9 mouse cellular contexts compared by ENCODE assay signal in genomic region chr11:80809666-80809992, GRCm38 (mm10). TPM values are rescaled to one million over a fixed set of nuclear protein-coding genes. Genes with fewer than 3 reads are reported as not detected.
DNase-seq lines count a peak whose midpoint lies in the region; ATAC-seq lines count a peak whose summit lies in the region.
"Had no signal": no experiment of that assay in that cellular context is flagged by ENCODE, and none has a peak within 500 bp of the region (broad histone marks: within the 10 kb centered on the region; RNA-seq: fewer than 3 reads in every experiment).

No protein-coding gene starts in this region.

- H3K4me3 ChIP-seq in kidney, embryonic 16.5 days (ENCODE audit: low read length), result peak overlapping the region; percentile 65
- H3K4me3 ChIP-seq in embryonic facial prominence, embryonic 12.5 days, result peak overlapping the region; percentile 62
- peak overlapping the region; percentile 58 for H3K4me3 ChIP-seq in intestine, embryonic 15.5 days (replicated peaks)
- peak overlapping the region; percentile 56 for H3K4me3 ChIP-seq in neural tube, embryonic 12.5 days

- H3K9ac ChIP-seq in kidney, embryonic 16.5 days (replicated peaks; ENCODE audit: low read length), result peak overlapping the region; percentile 82
- H3K9ac ChIP-seq in embryonic facial prominence, embryonic 12.5 days, result peak overlapping the region; percentile 94
- peak overlapping the region; percentile 75 for H3K9ac ChIP-seq in intestine, embryonic 15.5 days
- peak overlapping the region; percentile 90 for H3K9ac ChIP-seq in neural tube, embryonic 12.5 days

- H3K4me1 ChIP-seq in kidney, embryonic 16.5 days (ENCODE audit: insufficient read depth, low read length), result peaks cover 10% of the 10 kb centered on the region; the same call in 1 of the 2 replicates
- peaks cover 24% of the 10 kb centered on the region for H3K4me1 ChIP-seq in embryonic facial prominence, embryonic 12.5 days
- H3K4me1 ChIP-seq in intestine, embryonic 15.5 days (replicated peaks), result peaks cover 21% of the 10 kb centered on the region
- H3K4me1 ChIP-seq in neural tube, embryonic 12.5 days, result peaks cover 21% of the 10 kb centered on the region

- DNase-seq in kidney, postnatal 4 days, result no peak
- DNase-seq in urinary bladder, postnatal 10 days (ENCODE audit: low spot score), result no peak
- no peak for DNase-seq in gastrocnemius, adult 8-10 months (ENCODE audit: low spot score in 2 of 2)
- no peak for DNase-seq in MN1 (ENCODE audit: low spot score)

- WGBS in kidney, embryonic 16.5 days, result 19% methylated on average over 5 of the region's 6 CpGs
- 17% methylated on average over 5 of the region's 6 CpGs for WGBS in embryonic facial prominence, embryonic 12.5 days
- WGBS in intestine, embryonic 15.5 days, result 32% methylated on average over 6 of the region's 6 CpGs
- 44% methylated on average over 5 of the region's 6 CpGs for WGBS in neural tube, embryonic 12.5 days

- ATAC-seq in kidney, embryonic 16.5 days (ENCODE audit: low FRiP score, low TSS enrichment), result peak; percentile 56
- ATAC-seq in embryonic facial prominence, embryonic 12.5 days (ENCODE audit: insufficient number of reproducible peaks, insufficient read depth, low FRiP score, low TSS enrichment), result 0 out of 2 replicates have a peak, but pooled peaks have one; percentile 53
- ATAC-seq in intestine, embryonic 15.5 days, result peak; percentile 13; the same call in 1 of the 2 replicates
- 0 out of 2 replicates have a peak, but pooled peaks have one; percentile 23 for ATAC-seq in neural tube, embryonic 12.5 days (ENCODE audit: low FRiP score, low read depth)

- no peaks in the 10 kb centered on the region for H3K27me3 ChIP-seq in kidney, embryonic 16.5 days (ENCODE audit: insufficient read depth, low read length)
- H3K27me3 ChIP-seq in embryonic facial prominence, embryonic 12.5 days, result no peaks in the 10 kb centered on the region
- no peaks in the 10 kb centered on the region for H3K27me3 ChIP-seq in intestine, embryonic 15.5 days (replicated peaks)
- H3K27me3 ChIP-seq in neural tube, embryonic 12.5 days (replicated peaks), result no peaks in the 10 kb centered on the region

- peak overlapping the region; percentile 74 for H3K4me2 ChIP-seq in kidney, embryonic 16.5 days (replicated peaks; ENCODE audit: low read depth, low read length)
- H3K4me2 ChIP-seq in embryonic facial prominence, embryonic 12.5 days (replicated peaks), result peak overlapping the region; percentile 84
- H3K4me2 ChIP-seq in intestine, embryonic 15.5 days (replicated peaks), result peak overlapping the region; percentile 91
- H3K4me2 ChIP-seq in neural tube, embryonic 12.5 days (replicated peaks), result peak overlapping the region; percentile 92

- peak overlapping the region; percentile 78 for H3K27ac ChIP-seq in kidney, embryonic 16.5 days (ENCODE audit: low read length)
- H3K27ac ChIP-seq in embryonic facial prominence, embryonic 12.5 days, result peak overlapping the region; percentile 94
- H3K27ac ChIP-seq in intestine, embryonic 15.5 days, result peak overlapping the region; percentile 91
- no peak overlapping the region for H3K27ac ChIP-seq in neural tube, embryonic 12.5 days

- H3K36me3 ChIP-seq in kidney, embryonic 16.5 days (ENCODE audit: insufficient read depth, low read length), result peaks cover 21% of the 10 kb centered on the region
- peaks cover 20% of the 10 kb centered on the region for H3K36me3 ChIP-seq in embryonic facial prominence, embryonic 12.5 days
- H3K36me3 ChIP-seq in intestine, embryonic 15.5 days, result peaks cover 12% of the 10 kb centered on the region; the same call in 1 of the 2 replicates
- peaks cover 6% of the 10 kb centered on the region for H3K36me3 ChIP-seq in neural tube, embryonic 12.5 days

- H3K9me3 ChIP-seq in kidney, embryonic 16.5 days (ENCODE audit: low read length), result peaks cover 6% of the 10 kb centered on the region
- no peaks in the 10 kb centered on the region for H3K9me3 ChIP-seq in embryonic facial prominence, embryonic 12.5 days
- no peaks in the 10 kb centered on the region for H3K9me3 ChIP-seq in intestine, embryonic 15.5 days
- 0 out of 2 replicates have a peak, but pooled peaks cover 5% of the 10 kb centered on the region for H3K9me3 ChIP-seq in neural tube, embryonic 12.5 days

RNA-seq across cellular contexts. Expression of gene Tmem98, which starts 0.3 kb away (rescaled TPM):
- 113 and 119 TPM in 2 replicates for polyA plus RNA-seq in kidney, embryonic 16.5 days (2015; fragmentation: Nextera tagmentation; extraction: Ambion mirVana)
- polyA plus RNA-seq in embryonic facial prominence, embryonic 12.5 days (2016; fragmentation: Nextera tagmentation; extraction: Ambion mirVana), result 120 and 124 TPM in 2 replicates
- polyA plus RNA-seq in intestine, embryonic 15.5 days (2015; fragmentation: Nextera tagmentation; extraction: Ambion mirVana), result 214 and 215 TPM in 2 replicates
- polyA plus RNA-seq in neural tube, embryonic 12.5 days (2016; fragmentation: Nextera tagmentation; extraction: Ambion mirVana), result 55.4 and 58.6 TPM in 2 replicates
- total RNA-seq in gastrocnemius, adult 8-10 months (2022), result 1 to 10 TPM in 1 of 4 experiments, under 1 TPM in 3; 0.24 to 1.4 (median 0.77) TPM

RNA-seq across cellular contexts. Expression of gene Myo1d, which starts 29.8 kb away (rescaled TPM):
- 15.8 and 19.1 TPM in 2 replicates for polyA plus RNA-seq in kidney, embryonic 16.5 days (2015; fragmentation: Nextera tagmentation; extraction: Ambion mirVana)
- 8.3 and 9.8 TPM in 2 replicates for polyA plus RNA-seq in embryonic facial prominence, embryonic 12.5 days (2016; fragmentation: Nextera tagmentation; extraction: Ambion mirVana)
- 68.2 and 72.3 TPM in 2 replicates for polyA plus RNA-seq in intestine, embryonic 15.5 days (2015; fragmentation: Nextera tagmentation; extraction: Ambion mirVana)
- polyA plus RNA-seq in neural tube, embryonic 12.5 days (2016; fragmentation: Nextera tagmentation; extraction: Ambion mirVana), result 2.2 and 2.6 TPM in 2 replicates
- total RNA-seq in gastrocnemius, adult 8-10 months (2022), result 1 to 10 TPM; 2.3 to 3.6 (median 3.2) TPM

RNA-seq across cellular contexts. Expression of gene Spaca3, which starts 48.5 kb away (rescaled TPM):
- not detected in 2 replicates for polyA plus RNA-seq in kidney, embryonic 16.5 days (2015; fragmentation: Nextera tagmentation; extraction: Ambion mirVana)
- polyA plus RNA-seq in embryonic facial prominence, embryonic 12.5 days (2016; fragmentation: Nextera tagmentation; extraction: Ambion mirVana), result not detected in 2 replicates
- polyA plus RNA-seq in intestine, embryonic 15.5 days (2015; fragmentation: Nextera tagmentation; extraction: Ambion mirVana), result not detected in 2 replicates
- polyA plus RNA-seq in neural tube, embryonic 12.5 days (2016; fragmentation: Nextera tagmentation; extraction: Ambion mirVana), result not detected in 2 replicates
- total RNA-seq in gastrocnemius, adult 8-10 months (2022), result not detected
- total RNA-seq: liver, adult 2 months had no signal
- polyA plus RNA-seq: liver, adult 2 months had no signal
